Mouse (Mus musculus) MEL-GATA-1-ER (cell line): ENCODE results near the gene Amz1.

Experiments used
- DNase-seq: peaks from one replicate; pipeline ENCODE4 v3.0.0-alpha.2; 2012; ENCODE audit warnings: low read depth; ENCODE audit errors: extremely low read depth

Amz1 gene

DNA sequence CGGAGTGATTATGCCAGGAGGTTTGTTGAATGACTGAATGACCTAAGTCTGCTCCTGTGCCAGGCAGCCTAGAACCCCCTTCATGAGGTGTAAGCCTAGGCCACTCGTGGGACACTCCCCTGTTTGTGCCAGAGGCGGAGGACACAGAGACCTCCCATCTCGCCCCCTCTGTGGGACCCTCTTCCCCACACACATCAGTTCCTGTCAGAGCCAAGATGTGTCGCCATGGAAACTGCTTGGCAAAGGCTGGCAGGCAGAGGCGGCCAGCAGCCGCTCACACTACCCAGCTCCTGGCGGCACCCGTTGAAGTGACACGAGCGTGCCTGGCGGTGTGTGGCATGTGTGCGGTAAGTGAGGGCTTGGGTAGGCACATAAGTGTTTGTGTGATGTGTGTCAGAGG is at the start of gene Amz1:
TSS of gene Amz1 (plus strand) at position 306 of the 400 bp plus-strand sequence.
- DNase-seq: no peak

DNA sequence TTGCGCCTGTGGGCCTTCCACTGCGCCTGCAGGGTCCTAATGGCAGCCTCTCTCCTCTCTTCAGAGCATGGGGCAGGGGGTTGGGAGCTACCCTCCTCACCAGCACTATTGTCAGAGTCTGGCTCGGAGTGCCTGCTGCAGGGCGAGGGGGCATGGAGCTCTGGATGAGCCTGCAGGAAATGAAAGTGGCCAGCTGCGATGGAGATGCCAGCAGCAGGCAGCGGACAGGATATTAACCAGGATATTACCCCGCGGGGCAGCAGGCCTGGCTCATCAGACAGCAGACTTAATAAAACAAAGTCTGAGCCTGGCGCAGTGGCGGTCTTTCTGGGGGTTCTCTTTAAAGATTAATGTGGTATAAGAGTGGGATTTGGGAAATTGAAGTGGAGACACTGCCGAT is 48.8 kb upstream of the Amz1 start:
- no peak for DNase-seq

DNA sequence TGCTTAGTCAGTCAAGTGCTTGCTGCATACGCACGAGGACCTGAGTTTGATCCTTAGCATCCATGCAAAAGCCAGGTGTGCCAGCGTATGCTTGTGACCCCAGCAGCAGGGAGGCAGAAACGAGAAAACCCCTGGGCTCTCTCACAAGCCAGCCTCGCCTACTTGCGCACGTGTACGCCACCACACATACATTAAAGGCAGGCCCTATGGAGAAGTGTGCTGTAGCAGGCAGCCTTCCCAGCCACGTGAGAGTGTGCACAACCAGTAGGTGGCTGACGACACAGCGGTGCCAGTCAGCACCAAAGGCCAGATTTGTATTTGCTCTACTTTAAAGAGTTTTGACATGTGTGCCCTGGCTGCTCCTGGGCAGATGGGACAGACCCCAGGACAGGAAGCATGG is 48.3 kb upstream of the Amz1 start:
- no peak for DNase-seq

DNA sequence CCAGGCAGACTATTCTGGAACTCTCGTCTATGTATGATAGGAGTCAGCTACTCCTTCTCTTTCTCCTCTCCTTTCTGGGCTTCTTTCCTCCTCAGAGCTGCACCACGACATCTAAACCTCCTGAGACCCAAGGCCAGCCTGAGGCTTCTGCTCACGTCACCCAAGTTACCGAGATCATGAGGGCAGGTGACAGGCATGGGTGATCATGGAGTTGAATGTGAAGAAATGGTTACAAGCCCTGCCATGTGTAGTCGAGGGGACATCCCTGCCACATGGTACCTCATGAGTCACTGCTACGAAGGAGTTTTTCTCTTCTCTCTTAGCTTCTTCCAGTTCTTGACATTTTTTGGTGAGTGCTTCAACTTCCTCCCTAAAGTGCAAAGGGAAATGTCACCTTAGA is 46.8 kb upstream of the Amz1 start:
- no peak for DNase-seq

DNA sequence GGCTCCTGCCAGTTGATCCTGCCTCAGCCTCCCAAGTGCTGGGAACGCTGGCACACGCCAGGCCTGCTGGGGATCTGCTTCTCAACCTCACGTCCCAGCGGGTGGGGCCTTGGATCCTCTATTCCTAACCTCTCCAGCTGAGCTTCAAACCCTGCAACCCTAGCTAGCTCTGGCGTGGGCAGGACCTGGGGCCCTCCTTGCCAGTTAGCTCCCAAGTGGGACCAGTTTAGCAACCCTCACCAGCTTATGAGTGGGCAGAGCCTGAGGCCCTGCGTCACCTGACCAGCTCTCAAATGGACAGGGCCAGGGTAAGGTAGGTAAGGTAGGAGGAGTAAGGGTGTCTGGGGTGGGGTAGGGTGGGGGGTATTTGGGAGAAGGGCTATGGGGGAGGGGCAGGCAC is 43.9 kb upstream of the Amz1 start:
- no peak for DNase-seq

DNA sequence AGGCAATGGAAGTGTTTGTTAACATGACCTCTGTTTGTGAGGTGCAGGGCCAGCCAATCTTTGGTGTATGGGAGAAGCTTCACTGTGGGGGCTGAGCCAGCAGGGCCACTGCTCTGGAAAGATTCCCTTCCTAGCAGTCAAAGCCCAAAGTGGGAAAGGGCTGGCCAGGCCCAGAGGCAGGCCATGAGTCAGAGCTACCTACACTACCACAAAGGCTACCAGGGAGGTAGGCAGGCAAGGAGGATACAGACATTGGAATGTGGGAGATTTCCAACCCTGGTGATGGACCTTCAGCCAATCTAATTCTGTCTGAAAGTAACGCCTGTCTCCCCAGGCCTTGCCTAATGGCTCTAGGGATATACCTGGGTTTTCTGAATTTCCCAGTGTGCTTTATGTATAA is 43.0 kb upstream of the Amz1 start:
- DNase-seq: no peak

DNA sequence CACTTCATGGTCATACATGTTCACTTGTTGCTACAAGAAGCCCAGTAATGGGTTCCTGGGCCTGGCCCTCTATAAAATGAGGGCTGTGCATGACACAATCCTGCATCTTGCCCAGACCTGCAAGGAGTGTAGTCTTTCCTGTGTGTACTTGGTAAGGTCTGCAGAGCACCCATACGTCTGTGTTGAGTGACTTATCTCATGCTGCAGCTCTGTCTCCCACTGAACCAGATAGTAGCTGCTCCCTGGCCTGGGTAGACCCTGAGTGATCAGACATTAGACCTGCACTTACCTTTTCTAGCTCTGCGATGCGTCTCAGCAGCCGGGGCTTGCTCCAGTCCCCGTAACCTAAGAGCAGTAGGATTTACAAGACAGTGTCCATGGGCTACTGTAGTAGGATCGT is 41.8 kb upstream of the Amz1 start:
- no peak for DNase-seq

DNA sequence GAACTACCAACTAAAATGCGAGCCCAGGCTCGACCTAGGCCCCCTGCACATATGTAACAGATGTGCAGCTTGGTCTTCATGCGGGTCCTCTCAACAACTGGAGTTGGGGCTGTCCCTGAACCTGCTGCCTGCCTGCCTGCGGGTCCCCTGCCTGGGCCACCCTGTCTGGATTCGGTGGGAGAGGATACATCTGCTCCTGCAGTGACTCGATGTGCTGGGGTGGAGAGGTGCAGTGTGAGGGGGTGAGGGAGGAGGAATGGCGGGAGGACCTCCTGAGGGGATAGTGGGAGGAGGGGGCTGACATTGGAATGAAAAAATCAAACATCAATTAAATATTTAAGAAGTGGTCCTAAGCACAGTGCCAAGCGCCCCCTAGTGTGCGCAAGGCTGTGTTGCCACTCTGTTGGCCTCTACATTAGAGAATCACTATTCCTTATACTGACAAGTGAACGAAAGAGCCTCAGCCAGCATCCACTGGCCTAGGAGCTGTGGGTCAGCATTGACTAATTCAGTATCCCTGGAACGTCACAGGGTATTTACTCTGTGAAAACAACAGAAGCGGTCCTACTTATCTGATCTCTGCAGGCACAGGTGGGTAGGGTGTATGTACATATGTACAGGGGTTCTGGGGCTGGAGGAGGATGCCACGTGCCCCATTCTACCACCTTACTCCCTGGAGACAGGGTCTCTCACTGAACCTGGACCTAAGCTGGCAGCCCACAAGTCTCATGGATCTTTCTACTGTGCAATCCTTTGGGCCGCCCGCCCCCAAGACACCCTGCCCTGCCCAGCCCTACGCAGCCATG is 39.4 kb upstream of the Amz1 start:
- peak; percentile 19 for DNase-seq

DNA sequence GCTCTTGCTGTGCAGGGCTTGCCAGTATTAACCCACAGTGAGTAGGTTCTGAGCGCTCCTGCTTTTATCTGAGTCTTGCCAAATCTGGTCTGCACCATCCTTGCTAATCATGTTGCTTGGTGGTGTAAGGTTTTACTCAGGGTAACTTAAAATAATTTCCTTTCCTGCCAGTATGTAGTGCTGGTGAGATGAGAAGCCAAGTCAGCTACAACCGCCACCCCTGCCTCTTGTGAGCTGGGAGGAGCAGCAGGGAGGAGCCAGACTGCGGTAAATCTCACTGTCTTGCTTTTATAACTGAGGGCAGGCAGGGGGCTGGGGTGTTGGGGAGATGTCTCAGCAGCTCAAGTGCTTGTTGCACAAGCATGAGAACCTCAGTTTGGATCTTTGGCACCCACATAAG is 35.5 kb upstream of the Amz1 start:
- DNase-seq: no peak

DNA sequence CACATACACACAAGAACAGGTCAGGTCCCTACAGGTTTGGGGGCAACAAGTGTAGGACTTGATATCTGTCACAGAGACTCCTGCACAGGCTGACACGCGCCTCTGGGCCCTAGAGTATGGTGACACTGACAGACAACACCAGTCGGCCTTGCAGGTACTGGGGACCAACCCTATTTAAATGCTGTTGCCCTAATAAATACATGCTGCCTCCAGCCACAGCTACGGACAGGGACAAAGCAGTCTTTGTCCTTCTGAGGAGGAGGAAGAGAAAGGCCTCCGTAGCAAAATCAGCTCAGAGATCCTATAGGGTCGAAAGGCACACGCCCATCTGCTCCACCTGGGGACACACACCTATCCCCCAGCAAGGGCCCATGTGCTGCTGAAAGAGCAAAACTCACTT is 27.9 kb upstream of the Amz1 start:
- no peak for DNase-seq

DNA sequence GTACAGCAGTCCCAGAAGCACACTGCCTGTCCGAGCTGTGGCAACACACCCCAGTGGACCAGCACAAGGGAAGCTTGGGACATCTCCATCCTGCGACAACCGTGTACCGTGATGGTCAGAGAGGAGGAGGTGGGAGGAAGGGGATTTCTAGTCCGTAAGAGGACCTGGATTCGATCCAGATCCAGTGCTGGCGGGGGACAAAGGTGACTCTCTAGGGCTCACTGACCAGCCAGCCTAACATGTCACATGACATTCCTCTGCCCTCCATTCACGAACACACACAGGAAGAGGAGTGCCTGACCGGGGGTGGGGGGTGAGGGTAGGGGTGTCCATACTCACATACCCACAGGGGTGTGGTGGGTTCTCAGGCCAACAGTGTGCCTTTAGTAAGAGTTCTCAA is 24.2 kb upstream of the Amz1 start:
- no peak for DNase-seq

DNA sequence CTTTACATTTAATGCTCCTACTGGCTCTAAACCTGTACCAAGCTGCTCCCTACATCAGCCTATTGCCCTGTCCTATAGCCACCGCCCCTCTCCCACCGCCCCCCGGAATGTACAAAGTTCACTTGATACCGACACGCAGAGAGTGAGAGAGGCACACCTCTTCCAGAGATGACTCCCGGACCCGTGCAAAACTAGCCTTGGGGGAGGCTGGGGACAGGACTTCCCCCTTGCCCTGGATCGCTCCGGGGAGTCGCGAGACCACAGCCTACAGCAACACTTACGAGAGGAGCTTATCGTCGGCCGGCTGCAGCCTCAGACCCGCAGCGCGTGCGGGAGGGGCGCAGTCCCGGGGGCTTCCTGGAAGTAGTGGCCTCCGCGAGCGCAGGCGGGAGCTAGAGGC is 22.3 kb upstream of the Amz1 start:
- DNase-seq: peak; percentile 54

DNA sequence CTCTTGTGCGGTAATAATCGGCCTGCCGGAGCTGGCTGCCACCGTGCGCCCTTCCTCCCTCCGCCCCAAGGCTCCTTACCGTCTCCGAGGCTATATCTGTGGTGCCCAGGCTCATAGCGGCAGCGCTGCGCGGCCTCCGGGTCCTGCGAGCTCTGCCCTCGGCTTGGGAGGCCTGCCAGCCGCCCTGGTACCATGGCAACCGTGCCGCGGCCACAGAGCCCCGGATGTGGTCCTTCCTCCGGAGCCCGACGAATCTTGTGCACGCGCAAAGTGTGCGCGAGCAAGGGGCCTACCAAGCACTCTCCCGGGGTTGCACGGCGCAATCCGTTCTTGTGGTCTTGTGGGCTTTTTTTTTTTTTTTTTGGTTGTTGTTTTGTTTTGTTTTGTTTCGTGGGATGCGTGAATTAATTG is 21.8 kb upstream of the Amz1 start, which contains the start of gene Iqce:
TSS of gene Iqce (minus strand) at position 276 of the 411 bp plus-strand sequence.
- peak; percentile 83 for DNase-seq

DNA sequence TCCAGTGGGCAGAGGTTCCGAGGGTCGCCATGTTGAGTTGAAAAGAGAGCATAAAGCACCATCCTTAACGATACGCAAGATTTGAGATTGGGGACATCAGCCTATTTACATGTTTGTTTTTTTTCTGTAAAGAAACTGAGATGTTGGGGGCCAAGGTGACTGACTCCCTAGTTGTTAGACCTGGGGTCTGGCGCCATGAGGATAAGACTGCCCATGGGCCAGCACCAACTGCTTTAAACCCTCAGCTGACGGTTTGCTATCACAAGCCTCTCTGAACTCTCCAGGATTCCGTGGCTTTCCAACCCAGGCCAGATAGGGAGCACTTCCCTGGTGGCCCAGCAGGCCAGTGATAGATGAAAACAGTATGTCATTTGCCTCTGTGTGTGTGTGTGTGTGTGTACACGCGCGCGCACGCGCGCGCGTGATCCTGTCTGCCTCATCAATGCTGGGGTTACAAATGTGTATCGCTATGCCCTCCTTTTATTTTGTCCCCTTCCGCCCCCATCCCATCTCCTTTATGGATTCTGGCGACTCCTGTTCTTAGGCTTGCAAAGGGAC is 21.2 kb upstream of the Amz1 start:
- DNase-seq: peak; percentile 6

DNA sequence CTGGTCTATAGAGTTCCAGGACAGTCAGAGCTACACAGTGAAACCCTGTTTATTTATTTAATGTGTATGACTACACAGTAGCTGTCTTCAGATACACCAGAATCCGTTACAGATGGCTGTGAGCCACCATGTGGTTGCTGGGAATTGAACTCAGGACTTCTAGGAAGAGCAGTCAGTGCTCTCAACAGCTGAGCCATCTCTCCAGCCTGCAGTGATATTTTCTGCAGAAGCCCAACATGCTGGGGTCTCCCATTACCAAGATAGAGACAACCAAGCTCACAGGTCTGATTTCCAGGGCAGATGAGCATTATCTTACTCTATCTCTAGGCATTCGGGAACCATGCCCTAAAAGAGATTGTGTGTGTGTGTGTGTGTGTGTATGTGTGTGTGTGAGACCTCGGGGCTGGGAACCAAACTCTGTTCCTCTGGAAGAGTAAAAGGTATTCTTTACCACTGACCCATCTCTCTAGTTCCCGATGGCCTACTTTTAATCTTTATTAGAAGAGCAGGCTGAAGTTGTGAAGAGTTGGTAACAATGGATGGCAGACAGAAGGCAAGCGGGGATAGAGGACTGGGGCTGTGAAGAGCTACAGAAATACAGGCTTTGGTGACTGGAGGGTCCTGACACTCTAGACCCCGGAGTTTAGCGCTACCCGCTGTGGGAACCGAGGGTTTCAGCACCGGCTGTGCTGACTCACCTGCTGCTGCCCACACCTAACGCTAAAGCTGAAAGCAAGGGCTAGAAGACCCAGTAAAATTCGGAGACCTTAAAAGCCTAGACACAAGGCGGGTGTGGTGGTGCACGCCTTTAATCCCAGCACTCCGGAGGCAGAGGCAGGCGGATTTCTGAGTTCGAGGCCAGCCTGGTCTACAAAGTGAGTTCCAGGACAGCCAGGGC is 20.2 kb upstream of the Amz1 start:
- peak; percentile 30 for DNase-seq

DNA sequence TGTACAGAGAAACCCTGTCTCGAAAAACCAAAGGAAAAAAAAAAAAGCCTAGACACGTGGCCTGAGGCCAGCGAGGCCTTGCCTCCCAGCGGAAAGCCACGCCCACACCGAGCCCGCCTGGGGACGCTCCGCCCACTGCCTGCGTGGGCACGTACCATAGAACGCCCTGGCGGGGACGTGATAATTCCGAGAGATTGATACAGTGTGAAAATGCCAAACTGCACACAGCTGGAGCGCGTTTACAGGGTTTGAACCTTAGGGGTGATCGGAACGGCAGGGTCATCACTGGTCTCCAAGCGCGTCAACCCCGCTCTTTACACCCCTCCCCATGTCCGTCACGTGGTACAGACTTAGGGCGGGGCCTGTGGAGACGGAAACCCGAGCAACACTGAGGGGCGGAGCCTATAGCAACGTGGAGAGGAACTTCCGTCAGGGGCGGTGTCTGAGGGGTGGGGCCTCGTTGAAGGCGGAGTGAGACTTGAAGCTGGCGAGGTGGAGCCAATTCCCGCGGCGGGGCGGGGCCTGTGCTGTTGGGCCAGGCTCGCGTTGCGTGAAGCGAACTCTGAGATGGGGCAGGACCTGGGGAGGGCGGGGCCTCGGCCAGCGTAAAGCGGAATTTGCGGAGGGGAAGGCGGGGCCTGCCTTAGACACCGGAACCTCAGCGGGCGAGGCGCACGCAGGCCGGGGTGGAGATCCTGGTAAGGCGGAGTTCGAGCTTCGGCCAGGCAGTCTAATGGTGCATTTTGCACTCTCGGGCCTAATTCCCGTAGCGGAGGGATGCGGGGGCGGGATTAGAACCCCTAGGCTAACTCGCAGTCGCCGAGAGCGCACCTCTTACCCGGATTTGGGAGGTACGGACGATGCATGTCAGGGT is 19.3 kb upstream of the Amz1 start, which contains the start of gene Brat1:
TSS of gene Brat1 (plus strand) at position 634 of the 874 bp plus-strand sequence.
- DNase-seq: peak; percentile 91

DNA sequence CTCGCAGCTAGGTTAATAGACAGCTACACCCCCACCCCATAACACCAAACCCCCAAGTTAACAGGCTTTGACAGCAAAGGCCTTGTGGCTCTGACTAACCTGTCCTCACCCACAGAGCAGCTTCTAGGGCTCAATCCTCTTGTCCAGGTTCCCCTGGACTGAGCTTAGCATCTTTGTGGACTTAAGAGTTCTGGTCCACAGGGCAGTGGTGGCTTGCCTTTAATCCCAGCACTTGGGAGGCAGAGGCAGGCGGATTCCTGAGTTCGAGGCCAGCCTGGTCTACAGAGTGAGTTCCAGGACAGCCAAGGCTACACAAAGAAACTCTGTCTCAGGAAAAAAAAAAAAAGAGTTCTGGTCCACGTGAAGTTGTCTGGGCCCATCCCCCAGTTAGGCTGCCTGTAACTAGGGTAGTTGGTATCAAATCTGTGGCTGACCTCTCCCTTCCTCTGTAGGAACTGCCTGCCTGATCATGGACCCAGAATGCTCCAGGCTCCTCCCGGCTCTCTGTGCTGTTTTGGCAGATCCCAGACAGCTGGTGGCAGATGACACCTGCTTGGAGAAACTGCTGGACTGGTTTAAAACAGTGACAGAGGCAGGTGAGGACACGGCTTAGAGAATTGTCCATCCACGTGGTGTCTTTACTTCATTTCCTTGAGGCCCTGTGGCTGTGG is 18.3 kb upstream of the Amz1 start:
- peak; percentile 32 for DNase-seq

DNA sequence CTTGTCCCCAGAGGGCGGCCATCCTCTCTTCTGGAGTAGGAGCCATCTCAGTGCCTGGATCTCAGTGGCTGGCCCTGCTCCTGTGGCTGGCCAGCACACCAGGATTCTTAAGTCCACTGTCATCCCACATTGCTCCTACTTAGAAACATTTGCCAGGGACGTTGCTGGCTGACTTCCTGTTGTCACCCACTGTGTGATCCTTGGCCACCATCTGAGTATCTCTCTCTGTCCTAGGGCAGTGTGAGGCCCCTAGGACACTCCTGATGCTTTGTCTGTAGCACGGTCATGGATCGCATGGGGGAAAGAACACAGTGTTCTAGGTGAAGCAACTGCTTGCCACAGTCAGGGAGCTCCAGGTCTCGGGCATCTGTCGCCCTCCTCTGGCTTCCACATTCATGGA is 13.6 kb upstream of the Amz1 start:
- no peak for DNase-seq

DNA sequence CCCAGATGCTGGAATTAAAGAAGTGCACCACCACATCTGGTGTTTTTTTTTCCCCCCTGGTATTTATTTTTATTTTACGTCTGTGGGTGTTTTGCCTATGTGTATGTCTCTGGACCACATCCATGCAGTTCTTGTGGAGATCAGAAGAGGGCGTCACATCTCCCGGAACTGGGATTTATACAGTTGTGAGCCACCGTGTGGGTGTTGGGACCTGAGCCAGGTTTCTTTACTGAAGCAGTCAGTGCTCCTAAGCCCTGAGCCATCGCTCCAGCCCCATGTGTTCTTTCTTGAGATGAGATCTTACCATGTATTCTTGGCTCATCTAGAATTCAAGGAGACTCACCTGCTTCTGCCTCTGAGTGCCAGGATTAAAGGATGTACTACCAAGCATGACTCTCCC is 12.9 kb upstream of the Amz1 start:
- no peak for DNase-seq

DNA sequence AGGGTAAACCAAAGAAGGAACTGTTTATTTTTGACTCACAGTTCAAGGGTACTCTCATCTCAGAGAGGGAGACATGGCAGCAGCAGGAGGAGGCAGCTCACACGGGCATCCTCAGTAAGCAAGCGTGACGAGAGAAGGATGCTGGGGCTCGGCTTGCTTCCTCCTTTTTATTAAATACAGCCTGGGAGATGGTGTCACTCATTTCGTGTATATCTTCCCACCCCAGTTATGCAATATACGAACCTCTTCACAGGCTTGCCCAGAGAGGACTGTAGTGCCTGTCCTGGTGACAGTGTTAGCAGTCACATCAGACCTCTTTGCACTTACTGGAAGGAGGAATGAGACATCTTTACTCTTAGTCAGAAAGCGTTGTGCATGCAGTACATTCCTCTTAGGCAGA is 3.2 kb upstream of the Amz1 start:
- DNase-seq: no peak

DNA sequence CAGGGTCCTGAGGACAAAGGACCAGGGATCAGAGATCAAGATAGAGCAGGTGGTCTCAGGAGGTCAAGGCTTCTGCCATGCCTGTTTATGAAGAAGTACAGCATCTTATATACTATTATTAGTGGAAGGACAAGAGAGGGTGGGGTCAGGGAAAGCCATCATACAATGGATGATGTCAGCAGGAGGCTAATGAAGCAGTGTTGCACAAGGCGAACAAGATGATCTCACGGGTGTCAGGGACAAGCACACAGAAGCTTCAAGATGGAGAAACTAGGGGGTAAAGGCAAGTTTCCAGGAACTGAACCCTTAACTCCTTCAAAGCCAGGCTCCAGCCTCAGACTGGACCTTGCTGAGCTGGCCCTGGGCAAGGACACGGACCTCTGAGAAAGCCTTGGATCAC is 1.8 kb upstream of the Amz1 start:
- DNase-seq: no peak
